ENCODE assay signal across 8 mouse cellular contexts in genomic region chr14:14019155-14019894, GRCm38 (mm10). TPM values are rescaled to one million over a fixed set of nuclear protein-coding genes. Genes with fewer than 3 reads are reported as not detected.
A peak's percentile ranks its signal among the peaks of the same experiment; 100 is the strongest.
DNase-seq lines count a peak whose midpoint lies in the region; ATAC-seq lines count a peak whose summit lies in the region.

No protein-coding gene starts in this region.

- intact Hi-C loops in heart, postnatal 36 days (cut with DNase I) = no loop called here
- intact Hi-C loops in heart, postnatal 14 days (cut with DNase I) = no loop called here

- DNase-seq in heart, adult 11 months = peak; percentile 82
- no peak for DNase-seq in heart, postnatal 36 days
- peak; percentile 21 for DNase-seq in embryo, embryonic 10 days (ENCODE audit: low spot score)
- peak; percentile 34 for DNase-seq in lung, postnatal 25 days (ENCODE audit: low spot score)
- no peak for DNase-seq in adrenal gland, adult 2 months
- DNase-seq in urinary bladder, adult 18-20 months (ENCODE audit: low spot score in 2 of 2) = no peak
- no peak for DNase-seq in heart, postnatal 14 days

- ATAC-seq in CD4-positive, CD25-positive, alpha-beta regulatory T cell, adult 4 months = peak; percentile 97

RNA-seq across cellular contexts. Expression of gene Thoc7, which starts 57.7 kb away (rescaled TPM):
- total RNA-seq in heart, postnatal 36 days (2021) = 10 to 100 TPM; 97.2 to 98.6 TPM
- 100 to 1,000 TPM; 113 to 135 TPM for polyA plus RNA-seq in CD4-positive, CD25-positive, alpha-beta regulatory T cell, adult 4 months (2017; shearing (Covaris generic))
- total RNA-seq in adrenal gland, adult 2 months (2021) = 10 to 100 TPM; 86.7 to 96.8 TPM
- polyA plus RNA-seq in adrenal gland, adult 2 months (2012; rRNA removed) = 4.3 and 7.3 TPM in 2 replicates
- total RNA-seq in heart, postnatal 14 days (2021) = 100 to 1,000 TPM in 1 of 2 experiments, 10 to 100 TPM in 1; 93.5 to 102 TPM

RNA-seq across cellular contexts. Expression of gene Atxn7, which starts 58.1 kb away (rescaled TPM):
- total RNA-seq in heart, postnatal 36 days (2021) = 10 to 100 TPM; 16.3 to 16.5 TPM
- 10 to 100 TPM; 12.0 to 13.9 TPM for polyA plus RNA-seq in CD4-positive, CD25-positive, alpha-beta regulatory T cell, adult 4 months (2017; shearing (Covaris generic))
- total RNA-seq in adrenal gland, adult 2 months (2021) = 10 to 100 TPM; 17.1 to 31.0 TPM
- polyA plus RNA-seq in adrenal gland, adult 2 months (2012; rRNA removed) = 17.7 and 24.1 TPM in 2 replicates
- 10 to 100 TPM; 16.7 to 17.9 TPM for total RNA-seq in heart, postnatal 14 days (2021)

Comparison
In these comparisons a context has a peak if more than half of its experiments do, and no peak if none do; other contexts are left out.
1. DNase-seq: peak in heart, adult 11 months (single experiment), embryo, embryonic 10 days (single experiment) and lung, postnatal 25 days (single experiment); none in heart, postnatal 36 days (0 of 2), adrenal gland, adult 2 months (single experiment), urinary bladder, adult 18-20 months (0 of 2) and heart, postnatal 14 days (0 of 2).